Comparison of ENCODE assay signal across 20 mouse cellular contexts in the genomic region with DNA sequence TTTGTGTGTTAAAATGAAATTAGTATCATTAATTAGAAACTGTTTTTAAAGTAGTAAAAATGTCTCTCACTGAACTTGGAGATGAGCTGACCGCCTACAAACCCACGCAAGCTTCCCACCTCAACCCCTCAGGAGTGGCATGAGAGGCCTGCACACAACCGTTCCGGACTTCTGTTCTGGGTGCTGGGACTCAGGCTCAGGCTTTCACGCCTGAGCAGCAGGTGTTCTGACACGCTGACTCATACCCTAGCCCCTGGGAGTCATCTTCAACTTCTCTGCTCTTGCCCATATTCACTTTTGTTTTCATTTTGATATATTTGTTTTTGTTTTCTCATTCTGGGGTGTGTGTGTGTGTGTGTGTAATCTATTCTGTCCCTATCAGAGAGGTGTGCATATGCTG.
"Had no signal": no experiment of that assay in that cellular context is flagged by ENCODE, and none has a peak within 500 bp of the region (broad histone marks: within the 10 kb centered on the region; RNA-seq: fewer than 3 reads in every experiment).

No protein-coding gene starts in this region.

- H3K4me3 ChIP-seq: heart, adult 2 months; heart, embryonic 13.5 days; heart, embryonic 15.5 days; hindbrain, embryonic 10.5 days; hindbrain, embryonic 12.5 days; intestine, embryonic 15.5 days; layer of hippocampus, adult 2 months; left cerebral cortex, adult 2 months; limb, embryonic 13.5 days; limb, embryonic 15.5 days; liver, embryonic 12.5 days had no signal

- H3K27me3 ChIP-seq: heart, embryonic 13.5 days; heart, embryonic 15.5 days; hindbrain, embryonic 12.5 days; intestine, embryonic 15.5 days; limb, embryonic 13.5 days; limb, embryonic 15.5 days; liver, embryonic 12.5 days had no signal

- DNase-seq: gastrocnemius, postnatal 25 days; heart, adult 2 months; heart, postnatal 4 days; kidney, adult 18-20 months; kidney, adult 8-10 months; kidney, postnatal 10 days; kidney, postnatal 25 days; kidney, postnatal 4 days had no signal

- H3K4me2 ChIP-seq: heart, embryonic 11.5 days; heart, embryonic 13.5 days; heart, embryonic 15.5 days; hindbrain, embryonic 12.5 days; hindbrain, embryonic 14.5 days; intestine, embryonic 15.5 days; limb, embryonic 13.5 days; limb, embryonic 15.5 days; liver, embryonic 12.5 days had no signal
